Mouse (Mus musculus) hindbrain, embryonic 13.5 days (tissue): ENCODE data around the gene Cacna2d1. TPM values are rescaled to one million over a fixed set of nuclear protein-coding genes. Genes with fewer than 3 reads are reported as not detected.
A peak's percentile ranks its signal among the peaks of the same experiment; 100 is the strongest.

ENCODE experiments used
- ATAC-seq: fragments of 200-750 bp; cut with Nextera tagmentation; 2 replicates; pipeline ENCODE4 v1.8.0; 2017; ENCODE audit warnings: moderate TSS enrichment; ENCODE audit not compliant: low FRiP score
- H3K27ac ChIP-seq: fragments of 300-500 bp; sonication (generic); 2 replicates; pipeline ENCODE4 v1.5.1; 2015; ENCODE audit warnings: inconsistent platforms, mild to moderate bottlenecking, moderate library complexity
- H3K27me3 ChIP-seq: fragments of 300-500 bp; sonication (generic); 2 replicates; pipeline ENCODE4 v1.6.1; 2015; ENCODE audit warnings: mild to moderate bottlenecking, inconsistent platforms
- H3K36me3 ChIP-seq: fragments of 300-500 bp; sonication (generic); 2 replicates; pipeline ENCODE4 v1.6.1; 2015; ENCODE audit warnings: mild to moderate bottlenecking, inconsistent platforms
- H3K4me1 ChIP-seq: fragments of 300-500 bp; sonication (generic); replicated peaks from 2 replicates; pipeline ENCODE4 v1.6.1; 2015; ENCODE audit warnings: inconsistent platforms
- H3K4me2 ChIP-seq: fragments of 300-500 bp; sonication (generic); 2 replicates; pipeline ENCODE4 v1.6.1; 2015; ENCODE audit warnings: inconsistent platforms, mild to moderate bottlenecking, moderate library complexity
- H3K4me3 ChIP-seq: fragments of 300-500 bp; sonication (generic); 2 replicates; pipeline ENCODE4 v1.5.1; 2015; ENCODE audit warnings: mild to moderate bottlenecking, inconsistent platforms
- H3K9ac ChIP-seq: fragments of 300-500 bp; sonication (generic); 2 replicates; pipeline ENCODE4 v1.6.1; 2015; ENCODE audit warnings: mild to moderate bottlenecking, inconsistent platforms
- H3K9me3 ChIP-seq: fragments of 300-500 bp; sonication (generic); 2 replicates; pipeline ENCODE4 v1.6.1; 2016; ENCODE audit warnings: inconsistent platforms
- WGBS: fragments of 180-500 bp; shearing (Covaris S2); methylation state at CpG from one replicate; pipeline ENCODE4 v1.1.7; 2015; 5-methylcytosine and 5-hydroxymethylcytosine counted together
- polyA plus RNA-seq: library from polyadenylated mRNA; unstranded; fragments of >200 nt; fragmentation: Nextera tagmentation; extraction: Ambion mirVana; gene quantifications from 2 replicates; pipeline ENCODE4 v1.2.1, GENCODE M21; 2015

The Cacna2d1 gene
- polyA plus RNA-seq, 1 experiment from 2014 or later = 38.5 TPM

DNA sequence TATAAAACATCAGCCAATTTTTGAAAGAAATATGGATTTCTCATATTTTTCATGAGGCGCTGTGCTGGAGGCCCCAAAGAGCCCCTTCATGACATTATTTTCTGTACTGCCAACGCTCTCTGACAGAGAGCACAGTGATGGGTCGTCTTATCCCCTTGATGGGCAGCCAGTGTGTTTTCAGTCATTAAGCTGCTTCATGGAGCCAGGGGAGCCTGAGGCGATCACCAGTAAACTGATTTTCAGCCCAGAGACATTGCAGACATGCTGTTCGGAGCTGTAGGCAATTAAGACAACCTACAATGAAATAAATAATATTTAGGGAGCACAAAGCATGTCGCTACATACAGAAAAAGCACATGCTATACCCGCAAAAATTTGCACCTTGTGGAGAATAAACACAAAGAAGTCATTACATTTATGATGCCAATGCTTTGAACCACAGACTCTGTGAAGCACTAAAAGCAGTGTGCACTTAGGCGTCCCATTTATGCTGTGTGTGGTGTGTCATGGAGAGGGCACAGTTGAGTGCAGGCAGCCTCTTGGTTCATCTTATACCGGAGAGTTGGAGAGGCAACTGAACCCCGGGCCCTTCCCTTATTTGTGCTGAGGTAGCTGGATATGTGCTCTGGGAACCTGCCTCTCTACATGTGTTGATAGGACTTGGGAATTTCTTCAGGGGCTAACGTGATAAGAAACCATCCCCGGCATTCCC, 57.1 kb downstream of the Cacna2d1 start:
- Histone ChIP-seq H3K9me3 (no peaks in the 10 kb centered on the region), H3K27ac (peak overlapping the region; percentile 86), H3K27me3 (peaks cover 50% of the 10 kb centered on the region), H3K4me2 (peak overlapping the region; percentile 26), H3K4me3 (no peak overlapping the region), H3K36me3 (no peaks in the 10 kb centered on the region), H3K9ac (peak overlapping the region; percentile 9; the same call in 1 of the 2 replicates), H3K4me1 (peaks cover 23% of the 10 kb centered on the region)
- 44% methylated on average over 12 of the region's 12 CpGs for WGBS
- peak; percentile 61 for ATAC-seq

DNA sequence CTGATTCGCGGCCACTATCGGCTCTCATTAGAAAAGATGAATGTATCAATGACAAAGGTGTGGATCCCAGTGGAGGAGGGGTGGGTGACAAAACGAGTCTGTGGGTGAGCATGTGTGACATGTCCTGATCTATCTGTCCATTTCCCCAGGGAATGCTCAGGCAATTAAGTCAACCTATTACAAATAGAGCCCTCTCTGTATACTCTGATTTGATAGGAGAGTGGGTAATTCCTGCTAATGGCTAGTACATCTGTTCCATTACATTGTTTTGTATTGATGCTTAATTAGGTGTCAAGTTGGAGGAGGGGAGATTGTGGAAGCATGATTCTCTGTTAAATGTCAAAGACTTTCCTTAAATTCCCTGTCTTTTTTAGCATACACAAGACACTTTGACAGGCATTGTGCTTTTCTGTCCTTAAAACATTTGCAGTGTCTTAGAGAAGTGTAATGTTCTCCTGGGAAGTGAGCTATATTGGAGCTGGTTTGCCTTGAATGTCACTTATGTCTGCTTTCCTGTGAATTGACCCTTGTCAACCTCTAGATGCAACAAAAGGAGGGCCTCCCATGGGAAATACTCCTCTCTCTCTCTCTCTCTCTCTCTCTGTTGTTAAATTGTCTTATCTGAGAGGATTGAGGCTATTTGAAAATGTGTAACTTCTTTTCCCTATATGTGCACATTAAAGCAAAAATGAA, 58.9 kb downstream of the Cacna2d1 start:
- peak overlapping the region; percentile 69 for H3K27ac ChIP-seq
- H3K9ac ChIP-seq = no peak overlapping the region
- no peaks in the 10 kb centered on the region for H3K9me3 ChIP-seq
- H3K4me1 ChIP-seq = peaks cover 23% of the 10 kb centered on the region
- WGBS = 17% methylated on average over 4 of the region's 4 CpGs
- H3K36me3 ChIP-seq = no peaks in the 10 kb centered on the region
- peak; percentile 85 for ATAC-seq
- H3K4me3 ChIP-seq = no peak overlapping the region
- no peak overlapping the region for H3K4me2 ChIP-seq
- H3K27me3 ChIP-seq = peaks cover 58% of the 10 kb centered on the region

DNA sequence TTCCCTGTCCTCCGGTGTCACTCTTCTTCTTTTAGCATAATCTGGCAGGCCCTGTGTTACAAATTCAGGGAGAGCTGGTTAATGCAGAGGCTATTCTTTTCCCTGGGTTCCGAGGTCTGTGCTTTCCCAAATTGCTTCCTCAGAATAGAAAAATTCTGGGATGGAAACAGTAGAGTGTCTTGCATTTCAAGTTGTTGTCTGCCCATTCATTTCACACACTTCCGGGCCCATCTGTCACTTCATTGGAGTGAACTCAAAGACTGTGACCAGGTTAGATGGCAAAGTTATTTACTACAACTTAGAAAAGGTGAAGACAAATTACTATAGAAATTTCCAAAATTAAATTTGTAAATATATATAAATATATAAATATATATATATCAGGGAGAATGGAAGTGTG, 62.7 kb downstream of the Cacna2d1 start:
- 77% methylated on average over 3 of the region's 3 CpGs for WGBS

DNA sequence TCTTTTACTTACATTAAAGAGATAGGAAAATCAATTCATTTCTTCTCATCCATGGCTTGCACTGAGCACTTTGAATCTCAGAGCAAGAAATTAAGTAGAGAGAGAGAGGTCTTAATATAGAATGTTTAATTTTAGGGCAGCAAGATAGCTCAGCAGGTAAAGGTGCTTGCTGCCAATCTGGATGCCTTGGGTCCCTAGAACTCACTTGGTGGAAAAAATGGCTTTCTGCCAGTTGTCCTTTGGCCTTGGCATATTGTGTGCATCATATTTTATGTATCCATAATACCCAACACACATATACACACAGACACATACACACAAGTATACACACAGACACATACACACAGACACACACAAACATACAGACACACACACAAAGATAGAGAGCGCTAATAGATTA, 63.3 kb downstream of the Cacna2d1 start:
- ATAC-seq = no peak
- no peak overlapping the region for H3K4me3 ChIP-seq
- H3K4me1 ChIP-seq = peaks cover 19% of the 10 kb centered on the region
- 95% methylated on average over 1 of the region's 1 CpGs for WGBS
- H3K27ac ChIP-seq = no peak overlapping the region
- H3K36me3 ChIP-seq = no peaks in the 10 kb centered on the region
- peaks cover 50% of the 10 kb centered on the region for H3K27me3 ChIP-seq
- no peaks in the 10 kb centered on the region for H3K9me3 ChIP-seq
- H3K9ac ChIP-seq = no peak overlapping the region
- H3K4me2 ChIP-seq = no peak overlapping the region

More for the DNA sequence above, 62.7 kb downstream of the Cacna2d1 start:
- Histone ChIP-seq H3K27me3 (peaks cover 50% of the 10 kb centered on the region), H3K4me1 (peaks cover 14% of the 10 kb centered on the region), H3K27ac (no peak overlapping the region), H3K9me3 (no peaks in the 10 kb centered on the region), H3K9ac (no peak overlapping the region), H3K4me2 (no peak overlapping the region), H3K36me3 (no peaks in the 10 kb centered on the region), H3K4me3 (no peak overlapping the region)
- no peak for ATAC-seq

DNA sequence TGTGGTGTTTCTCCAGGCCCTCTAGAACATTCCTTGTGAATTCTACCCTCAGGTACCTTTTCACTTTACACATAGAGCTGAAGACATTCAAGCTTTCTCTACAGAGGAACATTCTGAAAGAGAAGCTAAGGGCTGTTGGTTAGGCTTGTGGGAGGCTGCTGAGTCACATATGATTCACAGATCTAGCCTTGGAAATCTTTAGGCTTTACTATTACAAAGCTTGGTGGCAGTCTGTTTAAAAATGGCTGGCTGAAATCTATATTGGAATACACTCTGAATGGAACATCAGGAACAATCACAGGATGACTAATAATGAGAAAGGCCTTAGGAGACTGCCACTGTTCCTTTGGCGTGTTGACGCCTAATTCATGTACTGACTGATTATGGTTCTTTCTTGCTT, 66.4 kb downstream of the Cacna2d1 start:
- Histone ChIP-seq H3K4me3 (no peak overlapping the region), H3K9me3 (no peaks in the 10 kb centered on the region), H3K27ac (no peak overlapping the region; the same call in 1 of the 2 replicates), H3K9ac (no peak overlapping the region), H3K4me2 (no peak overlapping the region), H3K4me1 (peaks cover 34% of the 10 kb centered on the region), H3K27me3 (peaks cover 43% of the 10 kb centered on the region), H3K36me3 (no peaks in the 10 kb centered on the region)
- WGBS = 52% methylated on average over 2 of the region's 2 CpGs
- ATAC-seq = no peak

DNA sequence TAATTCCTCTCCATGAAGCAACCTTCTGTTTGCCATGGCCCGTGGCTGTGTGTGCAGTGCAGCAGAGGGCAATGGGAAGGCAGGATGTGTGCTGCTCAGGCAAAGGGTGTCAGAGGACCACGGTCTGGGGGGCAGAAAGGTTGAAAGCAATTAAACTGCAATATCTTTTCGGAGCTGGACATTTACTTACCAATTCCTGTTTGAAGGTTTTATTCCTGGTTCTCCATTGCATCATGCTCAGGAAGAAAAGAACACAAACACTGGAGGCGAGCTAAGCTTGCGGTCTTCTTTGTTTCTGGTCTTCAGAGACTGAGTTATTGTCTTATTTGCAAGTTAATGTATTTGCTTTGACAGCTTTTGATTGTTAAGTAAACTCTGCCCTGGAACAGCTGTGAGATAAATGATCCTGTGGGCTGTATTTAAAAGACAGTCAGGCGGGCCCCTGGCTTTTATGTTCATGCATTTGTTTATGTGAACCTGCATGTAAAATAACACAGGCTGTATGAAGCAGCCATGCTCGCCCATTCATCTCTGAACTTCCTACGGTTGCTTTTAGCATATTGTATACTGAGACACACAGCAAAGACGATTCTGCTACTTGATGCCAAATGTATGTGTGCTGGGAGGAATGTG, 68.1 kb downstream of the Cacna2d1 start:
- no peak overlapping the region for H3K4me3 ChIP-seq

DNA sequence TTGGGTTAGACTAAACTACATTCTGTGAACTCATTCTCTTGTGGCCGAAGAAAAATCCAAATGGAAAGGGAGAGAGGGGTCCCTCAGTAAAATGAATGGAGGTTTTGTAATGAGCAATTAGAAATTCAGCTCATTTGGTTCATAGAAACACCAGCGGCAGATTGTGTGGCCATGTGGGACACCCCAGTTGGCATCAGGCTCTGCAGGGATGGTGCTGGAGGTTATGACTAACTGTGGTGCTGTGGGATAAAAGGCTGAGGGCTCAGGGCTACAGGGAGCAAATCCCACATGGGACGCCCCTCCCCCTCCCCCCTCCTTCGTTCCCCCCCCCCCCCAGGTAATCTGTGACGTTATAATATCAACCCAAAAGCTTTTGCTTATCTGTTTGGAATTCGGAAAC, 69.8 kb downstream of the Cacna2d1 start:
- no peaks in the 10 kb centered on the region for H3K36me3 ChIP-seq
- no peak overlapping the region for H3K4me2 ChIP-seq
- H3K9ac ChIP-seq = no peak overlapping the region
- H3K27ac ChIP-seq = peak overlapping the region; percentile 75; the same call in 1 of the 2 replicates
- H3K9me3 ChIP-seq = no peaks in the 10 kb centered on the region
- peak; percentile 80; the same call in 1 of the 2 replicates for ATAC-seq
- 36% methylated on average over 6 of the region's 6 CpGs for WGBS
- peaks cover 34% of the 10 kb centered on the region for H3K4me1 ChIP-seq
- H3K4me3 ChIP-seq = no peak overlapping the region
- peaks cover 41% of the 10 kb centered on the region for H3K27me3 ChIP-seq

More for the DNA sequence above, 68.1 kb downstream of the Cacna2d1 start:
- Histone ChIP-seq H3K4me1 (peaks cover 34% of the 10 kb centered on the region), H3K9me3 (no peaks in the 10 kb centered on the region), H3K4me2 (peak overlapping the region; percentile 25; the same call in 1 of the 2 replicates), H3K27me3 (peaks cover 45% of the 10 kb centered on the region), H3K36me3 (no peaks in the 10 kb centered on the region), H3K9ac (no peak overlapping the region), H3K27ac (peak overlapping the region; percentile 85)
- ATAC-seq = peak; percentile 69
- 8% methylated on average over 9 of the region's 9 CpGs for whole genome bisulfite sequencing

DNA sequence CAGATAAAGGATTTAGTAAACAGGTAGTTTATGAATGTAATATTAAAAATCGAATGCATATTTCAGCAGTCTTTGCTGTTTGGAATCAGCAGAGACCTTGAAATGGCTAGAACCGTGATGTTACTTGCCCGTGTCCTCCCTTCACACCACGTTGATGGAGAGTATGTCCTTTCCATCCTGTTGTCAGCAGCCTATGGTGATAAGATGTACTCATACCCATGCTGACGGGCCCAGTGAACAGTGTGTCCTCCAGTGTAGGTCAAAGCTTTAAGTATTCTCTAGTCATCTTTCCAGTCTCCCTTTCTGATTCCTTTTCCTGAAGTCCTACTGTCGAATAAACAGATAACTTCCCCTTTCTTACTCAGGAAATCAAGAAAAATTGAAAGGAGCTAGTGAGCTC, 72.5 kb downstream of the Cacna2d1 start:
- ATAC-seq = no peak
- no peaks in the 10 kb centered on the region for H3K36me3 ChIP-seq
- H3K27me3 ChIP-seq = peaks cover 26% of the 10 kb centered on the region
- H3K9me3 ChIP-seq = no peaks in the 10 kb centered on the region
- H3K9ac ChIP-seq = no peak overlapping the region
- H3K27ac ChIP-seq = no peak overlapping the region
- H3K4me3 ChIP-seq = no peak overlapping the region
- no peak overlapping the region for H3K4me2 ChIP-seq
- 86% methylated on average over 6 of the region's 6 CpGs for WGBS
- H3K4me1 ChIP-seq = peaks cover 27% of the 10 kb centered on the region

DNA sequence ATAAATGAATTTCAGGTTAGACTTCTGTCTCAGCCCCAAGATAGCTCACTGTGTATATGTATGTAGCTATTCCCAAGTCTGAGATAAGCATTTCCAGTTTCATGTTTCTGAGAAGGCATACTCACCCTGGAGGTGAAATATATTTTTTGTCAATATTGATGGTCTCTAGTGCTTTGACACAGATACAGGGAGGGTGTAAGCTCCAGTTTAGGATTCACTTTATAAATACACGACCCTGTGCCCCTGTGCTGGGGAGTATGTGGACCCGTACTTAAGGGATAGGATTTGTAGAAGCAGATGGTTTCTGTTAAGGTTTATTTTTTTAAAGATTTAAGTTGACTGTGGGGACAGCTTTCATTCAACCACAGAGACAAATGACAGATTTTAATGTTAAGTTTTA, 79.2 kb downstream of the Cacna2d1 start:
- no peak overlapping the region for H3K27ac ChIP-seq
- ATAC-seq = no peak
- no peak overlapping the region for H3K4me2 ChIP-seq

DNA sequence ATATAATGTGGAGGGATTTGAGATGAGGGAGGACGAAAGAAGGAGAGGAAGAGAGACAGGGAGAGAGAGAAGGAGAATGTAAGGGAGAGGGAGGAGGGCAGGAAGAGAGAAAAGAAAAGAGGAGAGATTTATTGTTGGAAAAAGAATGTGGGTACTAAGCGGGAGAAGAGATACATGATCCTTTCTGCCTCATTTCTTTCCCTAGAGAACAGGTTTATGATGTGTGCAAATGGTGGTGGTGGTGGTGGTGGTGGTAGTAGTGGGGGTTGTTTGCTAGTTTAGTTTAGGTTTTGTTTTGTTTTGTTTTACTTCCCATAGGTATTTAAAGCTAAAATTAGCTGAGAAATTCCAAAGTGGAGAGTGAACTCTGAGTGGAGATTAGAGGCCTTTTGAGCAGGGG, 79.9 kb downstream of the Cacna2d1 start:
- 70% methylated on average over 2 of the region's 2 CpGs for WGBS
- Histone ChIP-seq H3K9ac (no peak overlapping the region), H3K4me2 (no peak overlapping the region), H3K9me3 (no peaks in the 10 kb centered on the region), H3K4me1 (no peaks in the 10 kb centered on the region; the same call in 1 of the 2 replicates), H3K27ac (no peak overlapping the region), H3K4me3 (no peak overlapping the region), H3K27me3 (peaks cover 14% of the 10 kb centered on the region; the same call in 1 of the 2 replicates), H3K36me3 (no peaks in the 10 kb centered on the region)
- ATAC-seq = no peak

More for the DNA sequence above, 79.2 kb downstream of the Cacna2d1 start:
- H3K4me3 ChIP-seq = no peak overlapping the region
- no peaks in the 10 kb centered on the region; the same call in 1 of the 2 replicates for H3K4me1 ChIP-seq
- H3K9ac ChIP-seq = no peak overlapping the region
- no peaks in the 10 kb centered on the region for H3K9me3 ChIP-seq
- WGBS = 79% methylated on average over 2 of the region's 2 CpGs
- H3K27me3 ChIP-seq = peaks cover 18% of the 10 kb centered on the region; the same call in 1 of the 2 replicates
- H3K36me3 ChIP-seq = no peaks in the 10 kb centered on the region

DNA sequence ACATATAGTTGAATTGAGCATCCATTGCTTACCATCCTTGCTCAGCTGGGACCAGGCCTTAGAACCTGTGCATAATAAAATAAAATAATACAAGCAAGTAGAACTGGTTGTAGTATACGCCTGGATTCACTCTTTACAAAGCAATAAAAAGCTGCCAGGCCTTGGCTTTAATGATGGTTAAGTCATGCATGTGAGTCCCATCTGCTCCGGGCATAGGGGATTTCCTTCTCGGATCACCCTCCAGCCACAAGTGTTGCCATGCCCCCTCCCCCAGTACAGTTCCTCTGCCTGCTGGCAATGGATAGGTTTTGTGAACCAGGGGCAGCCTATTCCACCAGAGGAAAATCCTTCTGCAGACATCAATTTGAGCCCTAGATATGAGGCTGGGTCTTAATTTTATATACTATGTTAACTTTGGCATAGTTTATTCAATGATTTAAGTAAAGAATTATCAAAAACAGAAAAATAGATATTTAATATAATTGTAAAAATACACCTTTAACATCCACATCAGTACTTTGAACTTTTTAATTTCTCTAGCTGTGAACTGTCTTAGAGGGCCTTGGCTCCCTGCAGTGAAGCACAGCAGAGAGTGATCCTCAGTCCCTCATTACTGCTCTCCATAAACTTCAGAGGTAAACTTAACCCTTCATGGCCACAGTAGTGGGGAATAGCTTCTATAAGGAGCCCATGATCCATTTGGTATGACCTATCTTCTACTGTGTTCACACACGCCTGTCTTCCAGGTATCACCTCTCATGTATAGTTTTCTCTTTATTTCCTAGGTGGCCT, 90.3 kb downstream of the Cacna2d1 start:
- Histone ChIP-seq H3K9ac (no peak overlapping the region), H3K36me3 (no peaks in the 10 kb centered on the region), H3K4me2 (no peak overlapping the region), H3K27me3 (no peaks in the 10 kb centered on the region), H3K4me1 (peaks cover 6% of the 10 kb centered on the region), H3K9me3 (no peaks in the 10 kb centered on the region), H3K27ac (no peak overlapping the region), H3K4me3 (no peak overlapping the region)
- 37% methylated on average over 4 of the region's 4 CpGs for WGBS
- peak; percentile 76 for ATAC-seq

DNA sequence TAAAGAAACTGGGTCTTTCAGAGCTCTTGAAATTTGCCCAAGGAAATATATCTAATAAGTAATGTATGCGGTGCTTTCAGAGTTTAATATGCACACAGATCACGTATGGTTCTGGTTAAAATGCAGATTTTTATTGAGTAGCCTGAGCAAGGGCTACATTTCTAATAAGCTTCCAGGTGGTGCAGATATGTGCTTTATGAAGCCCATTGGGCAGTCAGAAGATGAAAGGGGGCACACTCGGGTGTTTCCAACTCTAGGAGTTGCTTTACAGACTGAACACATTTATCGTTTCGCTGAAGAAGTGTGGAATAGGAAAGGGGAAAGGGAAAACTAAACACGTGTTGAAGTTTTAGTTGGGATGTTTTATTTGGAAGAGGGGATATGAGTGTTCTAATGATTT, 94.4 kb downstream of the Cacna2d1 start:
- 62% methylated on average over 6 of the region's 6 CpGs for WGBS
- Histone ChIP-seq H3K9me3 (no peaks in the 10 kb centered on the region), H3K4me1 (peaks cover 6% of the 10 kb centered on the region), H3K27me3 (no peaks in the 10 kb centered on the region), H3K36me3 (no peaks in the 10 kb centered on the region), H3K27ac (0 out of 2 replicates have a peak overlapping the region, but pooled peaks have one; percentile 46), H3K9ac (no peak overlapping the region), H3K4me3 (no peak overlapping the region), H3K4me2 (no peak overlapping the region)
- no peak for ATAC-seq
